Mouse (Mus musculus): ENCODE measurements at regions not wholly inside any gene's neighbourhood (a gene's known extent, or its start where the extent isn't known, plus 50 kb on each side); places are given as distances from the start of the nearest gene placed in this dataset.

DNA sequence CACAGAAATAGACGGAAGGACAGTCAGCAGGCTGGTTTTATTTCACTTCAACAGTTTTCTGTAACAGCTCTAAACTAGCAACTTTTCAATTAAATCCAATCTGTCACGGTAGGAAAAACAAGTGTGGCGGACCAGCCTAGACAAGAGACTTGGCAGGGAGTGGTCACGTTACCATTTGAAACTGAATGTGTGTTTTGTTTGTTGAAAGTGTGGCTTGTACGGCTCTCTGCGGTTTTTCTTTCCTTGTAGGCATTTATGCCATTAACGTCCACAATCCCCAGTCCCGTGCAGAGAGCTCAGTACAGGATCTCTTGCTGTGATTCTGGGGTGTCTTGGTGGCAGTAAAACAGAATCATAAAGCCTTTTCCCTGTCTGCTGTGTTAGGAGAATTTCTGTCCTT lies 311.9 kb upstream of the Nrip1 start:
- no peak overlapping the region for H3K4me3 ChIP-seq
- ATAC-seq (ENCODE audit: insufficient number of reproducible peaks, low FRiP score, low TSS enrichment, low read depth), result no peak
- no peak overlapping the region for H3K4me2 ChIP-seq
- H3K9me3 ChIP-seq, result no peaks in the 10 kb centered on the region
- whole genome bisulfite sequencing, result 47% methylated on average over 8 of the region's 8 CpGs
- H3K27ac ChIP-seq, result no peak overlapping the region
- H3K27me3 ChIP-seq, result no peaks in the 10 kb centered on the region
- no peak overlapping the region for H3K9ac ChIP-seq
- H3K4me1 ChIP-seq, result peaks cover 4% of the 10 kb centered on the region; the same call in 1 of the 2 replicates
- H3K36me3 ChIP-seq, result no peaks in the 10 kb centered on the region

DNA sequence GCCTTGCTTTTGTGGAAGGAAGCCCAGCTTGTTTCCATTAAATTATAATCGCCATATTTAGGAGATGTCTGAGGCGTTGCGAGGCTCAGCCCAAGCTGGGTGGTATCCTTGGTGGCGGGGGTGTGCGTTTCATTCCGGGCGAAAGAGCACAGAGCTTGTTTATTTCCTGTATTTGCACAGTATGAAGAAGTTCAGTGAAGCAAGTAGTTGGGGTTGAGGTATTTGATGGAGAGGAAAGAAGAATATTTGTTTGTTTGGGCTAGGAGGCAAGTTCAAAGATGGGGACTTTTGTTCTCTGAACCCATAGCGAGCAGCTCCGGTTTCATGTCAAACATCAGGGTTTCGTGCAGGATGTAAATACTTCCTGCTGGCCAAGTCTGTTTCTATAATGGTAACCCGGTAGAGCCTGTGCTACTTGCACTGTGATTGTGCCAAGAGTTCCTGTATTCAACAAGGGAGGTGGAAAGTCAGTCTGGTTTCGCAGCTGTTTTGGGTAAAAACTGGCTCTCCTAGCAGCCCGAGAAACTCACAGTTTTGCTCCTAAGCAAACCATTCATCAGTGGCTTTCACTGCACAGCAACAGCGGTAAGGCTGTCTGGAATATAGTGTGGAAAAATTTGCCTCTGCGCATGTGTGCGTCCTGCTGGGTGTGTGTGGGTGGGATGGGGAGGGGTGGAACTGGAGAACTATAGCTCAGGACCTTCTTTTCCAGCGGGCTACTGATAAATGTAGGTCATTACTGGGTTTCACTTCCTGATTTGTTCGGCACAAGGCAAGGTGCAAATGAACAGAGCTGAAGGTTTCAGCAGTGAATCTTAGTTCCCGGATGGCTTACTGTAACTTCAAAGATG lies 306.7 kb upstream of the Nrip1 start:
- peak; percentile 77; the same call in 1 of the 2 replicates for ATAC-seq (ENCODE audit: insufficient number of reproducible peaks, low FRiP score, low TSS enrichment, low read depth)
- Histone ChIP-seq H3K4me1 (peaks cover 10% of the 10 kb centered on the region; the same call in 1 of the 2 replicates), H3K9ac (no peak overlapping the region), H3K27me3 (no peaks in the 10 kb centered on the region), H3K9me3 (no peaks in the 10 kb centered on the region), H3K36me3 (no peaks in the 10 kb centered on the region), H3K4me2 (peak overlapping the region; percentile 47), H3K4me3 (peak overlapping the region; percentile 29), H3K27ac (peak overlapping the region; percentile 81)
- 24% methylated on average over 19 of the region's 19 CpGs for WGBS

DNA sequence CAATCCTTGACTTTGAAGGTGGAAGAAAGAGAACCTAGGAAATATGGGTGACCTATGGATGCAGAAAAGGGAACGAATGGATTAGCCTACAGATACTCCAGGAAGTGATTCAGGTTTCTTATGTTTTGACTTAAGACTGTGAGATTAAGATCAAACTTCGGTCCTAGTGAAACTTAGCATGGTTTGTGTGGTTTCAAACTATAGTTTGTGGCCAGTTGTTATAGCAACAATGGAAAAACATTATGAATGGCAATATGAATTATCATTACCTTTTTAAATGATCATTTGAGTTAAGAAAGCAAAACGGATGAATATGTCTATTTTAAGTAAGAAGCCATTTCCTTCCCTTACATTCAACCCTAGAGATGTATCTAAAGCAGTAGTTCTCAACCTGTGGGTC lies 305.3 kb upstream of the Nrip1 start:
- Histone ChIP-seq H3K4me2 (no peak overlapping the region), H3K4me3 (no peak overlapping the region), H3K27ac (no peak overlapping the region), H3K9ac (no peak overlapping the region), H3K9me3 (no peaks in the 10 kb centered on the region), H3K4me1 (peaks cover 10% of the 10 kb centered on the region; the same call in 1 of the 2 replicates), H3K27me3 (no peaks in the 10 kb centered on the region), H3K36me3 (no peaks in the 10 kb centered on the region)
- no peak for ATAC-seq (ENCODE audit: insufficient number of reproducible peaks, low FRiP score, low TSS enrichment, low read depth)
- WGBS, result 83% methylated on average over 3 of the region's 3 CpGs

DNA sequence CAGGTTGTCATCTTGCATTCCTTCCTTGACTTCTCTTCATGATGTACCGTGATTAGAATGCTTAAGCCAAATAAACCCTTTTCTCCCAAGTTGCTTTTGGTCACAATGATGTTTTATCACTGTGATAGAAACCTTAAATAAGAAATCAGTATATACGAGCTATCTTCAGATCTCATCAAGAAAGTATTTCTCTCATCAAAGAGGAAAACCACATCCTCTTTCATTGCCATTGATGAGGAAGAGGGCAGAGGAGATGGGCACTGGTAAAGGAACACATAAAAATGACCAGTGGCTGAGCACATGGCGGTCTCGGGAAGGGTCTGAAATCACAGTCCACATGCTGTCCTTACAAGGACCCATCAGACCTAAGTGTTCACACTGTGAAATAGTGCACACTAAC lies 296.2 kb upstream of the Nrip1 start:
- 86% methylated on average over 4 of the region's 4 CpGs for WGBS
- Histone ChIP-seq H3K36me3 (no peaks in the 10 kb centered on the region), H3K4me1 (no peaks in the 10 kb centered on the region), H3K4me2 (no peak overlapping the region), H3K27me3 (no peaks in the 10 kb centered on the region), H3K9me3 (no peaks in the 10 kb centered on the region), H3K27ac (no peak overlapping the region), H3K4me3 (no peak overlapping the region), H3K9ac (no peak overlapping the region)
- ATAC-seq (ENCODE audit: insufficient number of reproducible peaks, low FRiP score, low TSS enrichment, low read depth), result no peak

DNA sequence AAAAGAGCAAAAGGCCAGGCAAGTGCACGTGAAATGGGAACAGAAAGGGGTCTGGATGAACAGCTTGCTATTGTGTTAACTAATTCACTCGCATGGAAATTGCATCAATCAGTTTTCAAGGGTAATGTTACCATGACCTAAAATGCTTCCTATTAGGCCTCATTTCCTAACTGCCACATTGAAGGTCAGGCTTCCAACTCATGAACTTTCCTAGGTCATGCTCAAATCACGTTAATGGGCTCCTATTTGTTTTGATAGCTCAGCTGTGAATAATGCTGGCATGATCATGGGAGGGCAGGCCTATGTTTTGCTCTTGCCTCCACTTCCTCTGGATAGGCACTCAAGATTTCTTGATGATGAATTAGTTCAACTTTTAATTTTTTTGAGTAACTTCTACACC lies 293.4 kb upstream of the Nrip1 start:
- H3K4me1 ChIP-seq, result no peaks in the 10 kb centered on the region
- H3K4me2 ChIP-seq, result no peak overlapping the region
- no peak overlapping the region for H3K9ac ChIP-seq
- WGBS, result 72% methylated on average over 3 of the region's 3 CpGs
- no peak overlapping the region for H3K4me3 ChIP-seq
- H3K27ac ChIP-seq, result no peak overlapping the region
- ATAC-seq (ENCODE audit: insufficient number of reproducible peaks, low FRiP score, low TSS enrichment, low read depth), result no peak
- no peaks in the 10 kb centered on the region for H3K9me3 ChIP-seq
- H3K27me3 ChIP-seq, result no peaks in the 10 kb centered on the region
- H3K36me3 ChIP-seq, result no peaks in the 10 kb centered on the region

DNA sequence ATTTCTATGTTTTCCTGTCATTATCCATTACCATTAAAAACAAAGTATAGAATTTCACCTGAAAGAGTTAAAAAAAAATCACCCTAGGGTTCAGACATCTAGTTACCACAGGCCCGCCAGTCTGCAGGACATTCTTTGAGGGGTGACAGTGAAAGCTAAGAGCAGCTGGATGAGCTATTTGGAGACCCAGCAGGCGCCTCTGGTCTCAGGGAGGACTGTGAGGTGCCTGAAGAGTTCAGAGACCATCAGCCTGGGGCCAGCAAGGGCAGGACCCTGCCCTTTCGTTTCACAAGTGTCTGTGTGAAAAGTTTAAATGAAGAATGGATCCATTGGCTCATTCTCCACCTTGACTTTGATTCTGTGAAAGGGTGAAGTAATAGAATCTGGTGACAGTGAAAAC lies 281.5 kb upstream of the Nrip1 start:
- no peaks in the 10 kb centered on the region for H3K36me3 ChIP-seq
- no peaks in the 10 kb centered on the region for H3K4me1 ChIP-seq
- no peaks in the 10 kb centered on the region for H3K9me3 ChIP-seq
- no peak overlapping the region for H3K9ac ChIP-seq
- no peak overlapping the region for H3K4me3 ChIP-seq
- no peak overlapping the region for H3K4me2 ChIP-seq
- H3K27ac ChIP-seq, result no peak overlapping the region
- no peak for ATAC-seq (ENCODE audit: insufficient number of reproducible peaks, low FRiP score, low TSS enrichment, low read depth)
- WGBS, result 29% methylated on average over 3 of the region's 3 CpGs
- H3K27me3 ChIP-seq, result no peaks in the 10 kb centered on the region

DNA sequence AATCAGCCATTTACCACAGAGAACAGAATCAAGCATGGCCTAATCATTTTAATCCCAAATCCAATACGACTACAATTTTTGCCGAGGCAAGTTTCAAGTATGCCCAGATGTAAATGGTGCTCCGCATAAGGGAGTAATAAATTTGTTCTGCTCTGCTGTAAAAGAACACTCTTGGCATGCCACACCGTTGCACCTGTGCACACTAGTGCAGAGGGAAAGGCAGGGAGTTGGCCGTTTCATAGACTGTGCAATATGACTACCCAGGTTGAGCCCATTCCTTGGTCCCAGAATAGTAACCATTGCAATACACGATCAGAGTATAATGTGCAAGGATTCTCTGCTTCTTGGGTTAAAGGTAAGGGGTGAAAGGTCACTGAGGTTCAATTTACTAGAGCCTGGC lies 270.7 kb upstream of the Nrip1 start:
- no peak overlapping the region for H3K9ac ChIP-seq
- H3K4me3 ChIP-seq, result no peak overlapping the region
- 41% methylated on average over 6 of the region's 6 CpGs for WGBS
- no peaks in the 10 kb centered on the region for H3K36me3 ChIP-seq
- H3K27ac ChIP-seq, result no peak overlapping the region
- no peaks in the 10 kb centered on the region for H3K27me3 ChIP-seq
- H3K4me2 ChIP-seq, result no peak overlapping the region
- H3K4me1 ChIP-seq, result no peaks in the 10 kb centered on the region
- 0 out of 2 replicates have a peak, but pooled peaks have one; percentile 63 for ATAC-seq (ENCODE audit: insufficient number of reproducible peaks, low FRiP score, low TSS enrichment, low read depth)
- H3K9me3 ChIP-seq, result no peaks in the 10 kb centered on the region

DNA sequence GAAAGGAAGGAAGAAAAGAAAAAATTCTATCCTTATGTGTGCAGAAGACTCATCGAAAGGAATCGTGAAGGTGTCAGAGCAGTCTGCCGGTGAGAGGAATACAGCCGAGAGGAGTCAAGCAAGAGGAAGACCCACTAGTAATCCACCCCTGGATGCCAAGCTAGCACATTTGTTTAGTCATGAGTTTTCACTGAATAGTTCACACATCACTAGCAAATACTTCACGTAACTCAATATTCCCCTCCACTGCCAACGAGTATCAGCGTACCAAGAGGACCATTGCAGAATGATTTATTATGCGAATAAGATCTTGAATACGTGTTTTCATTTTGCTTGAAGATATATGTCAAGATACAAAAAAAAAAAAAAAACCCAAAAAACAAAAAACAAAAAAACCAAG lies 270.2 kb upstream of the Nrip1 start:
- Histone ChIP-seq H3K4me3 (no peak overlapping the region), H3K36me3 (no peaks in the 10 kb centered on the region), H3K27ac (no peak overlapping the region), H3K9me3 (no peaks in the 10 kb centered on the region), H3K4me1 (no peaks in the 10 kb centered on the region), H3K27me3 (no peaks in the 10 kb centered on the region), H3K9ac (no peak overlapping the region), H3K4me2 (no peak overlapping the region)
- no peak for ATAC-seq (ENCODE audit: insufficient number of reproducible peaks, low FRiP score, low TSS enrichment, low read depth)
- 86% methylated on average over 9 of the region's 9 CpGs for WGBS

DNA sequence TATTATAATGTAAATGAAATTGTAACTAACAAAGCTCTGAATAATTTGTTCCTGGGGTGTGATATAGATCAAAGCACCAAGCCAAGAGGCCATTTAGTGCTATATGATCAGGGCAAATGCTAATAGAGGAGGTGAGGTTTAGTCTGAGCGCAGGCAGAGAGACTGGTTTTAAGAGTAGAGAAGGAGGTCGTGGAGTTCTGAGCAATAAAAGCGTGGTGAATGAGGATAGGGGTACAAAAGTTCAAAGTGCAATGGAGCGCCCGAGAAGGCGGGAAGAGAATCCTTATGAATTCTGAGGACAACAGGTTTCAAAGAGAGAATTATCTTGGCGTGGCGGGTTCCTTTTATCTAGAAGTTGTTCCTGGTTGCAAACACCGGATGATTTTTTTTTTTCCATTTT lies 261.5 kb upstream of the Nrip1 start:
- no peak for ATAC-seq (ENCODE audit: insufficient number of reproducible peaks, low FRiP score, low TSS enrichment, low read depth)
- Histone ChIP-seq H3K4me3 (no peak overlapping the region), H3K27ac (no peak overlapping the region), H3K9ac (no peak overlapping the region), H3K27me3 (no peaks in the 10 kb centered on the region), H3K9me3 (no peaks in the 10 kb centered on the region), H3K4me2 (no peak overlapping the region), H3K36me3 (no peaks in the 10 kb centered on the region), H3K4me1 (no peaks in the 10 kb centered on the region)
- 80% methylated on average over 9 of the region's 9 CpGs for WGBS

DNA sequence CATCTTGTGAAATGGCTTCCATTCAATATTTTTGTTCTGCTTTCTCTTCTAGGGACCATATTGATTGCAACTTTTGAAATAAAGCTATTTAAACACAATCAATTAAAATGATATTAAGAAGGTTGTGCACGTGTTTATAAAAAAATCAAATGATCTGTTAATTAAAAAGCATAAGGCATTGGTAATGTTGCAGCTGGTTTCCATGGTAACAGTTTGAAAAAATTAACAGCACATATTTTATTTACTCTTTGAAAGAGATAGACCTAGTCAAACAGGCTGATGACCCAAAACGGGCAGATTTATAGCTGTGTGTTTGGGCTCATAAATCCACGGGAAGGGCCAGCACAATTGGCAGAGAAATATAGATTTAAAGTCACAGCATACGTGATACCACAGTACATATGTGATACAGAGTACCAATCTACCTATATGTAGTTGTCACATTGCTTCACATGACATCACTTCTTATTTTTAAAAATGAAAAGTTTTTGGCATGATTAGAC lies 260.6 kb upstream of the Nrip1 start:
- Histone ChIP-seq H3K4me1 (no peaks in the 10 kb centered on the region), H3K4me2 (no peak overlapping the region), H3K27me3 (no peaks in the 10 kb centered on the region), H3K4me3 (no peak overlapping the region), H3K9ac (no peak overlapping the region), H3K27ac (no peak overlapping the region), H3K9me3 (no peaks in the 10 kb centered on the region), H3K36me3 (no peaks in the 10 kb centered on the region)
- ATAC-seq (ENCODE audit: insufficient number of reproducible peaks, low FRiP score, low TSS enrichment, low read depth), result no peak
- 58% methylated on average over 4 of the region's 4 CpGs for WGBS

DNA sequence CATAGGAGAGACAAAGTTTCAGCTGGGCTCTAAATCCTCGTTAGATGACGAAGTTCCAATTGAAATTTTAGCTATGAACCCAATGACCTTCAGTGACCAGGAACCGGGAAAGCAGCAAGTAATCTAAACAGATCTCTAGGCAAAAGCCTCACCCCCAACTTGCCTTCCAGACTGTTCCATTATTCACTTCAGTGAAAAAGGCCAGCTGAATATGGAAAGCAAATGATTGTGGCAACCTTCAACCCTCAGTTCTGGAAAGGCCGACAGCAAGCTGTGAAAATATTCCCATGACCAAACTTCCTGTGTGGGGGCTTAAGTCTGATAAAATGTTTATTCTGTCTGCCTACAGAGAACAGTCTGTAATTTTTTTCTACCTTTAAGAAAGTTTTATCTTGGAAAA lies 252.5 kb upstream of the Nrip1 start:
- Histone ChIP-seq H3K4me3 (no peak overlapping the region), H3K27ac (no peak overlapping the region), H3K36me3 (no peaks in the 10 kb centered on the region), H3K9me3 (no peaks in the 10 kb centered on the region), H3K27me3 (no peaks in the 10 kb centered on the region), H3K9ac (no peak overlapping the region), H3K4me2 (no peak overlapping the region), H3K4me1 (peaks cover 5% of the 10 kb centered on the region; the same call in 1 of the 2 replicates)
- ATAC-seq (ENCODE audit: insufficient number of reproducible peaks, low FRiP score, low TSS enrichment, low read depth), result no peak
- WGBS, result 44% methylated on average over 4 of the region's 4 CpGs

DNA sequence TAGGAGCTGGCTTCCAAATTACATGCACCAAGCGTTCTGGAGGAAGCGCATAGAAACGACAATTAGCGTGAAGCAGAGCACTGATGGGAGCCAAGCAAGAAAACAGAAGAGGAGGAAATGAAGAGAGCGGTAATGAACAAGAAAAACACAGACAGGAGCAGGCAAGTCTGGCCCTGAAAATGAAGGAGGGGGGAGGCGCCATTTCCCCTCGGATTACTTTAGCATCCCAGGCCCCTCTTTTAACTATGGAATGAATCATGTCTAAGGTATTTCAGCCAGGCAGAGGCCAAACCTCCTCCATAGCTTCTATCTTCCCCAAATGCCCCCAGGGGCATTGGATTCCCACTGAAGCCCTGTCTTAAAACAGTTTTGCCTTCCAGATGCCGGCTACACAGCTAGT lies 248.1 kb upstream of the Nrip1 start:
- ATAC-seq (ENCODE audit: insufficient number of reproducible peaks, low FRiP score, low TSS enrichment, low read depth), result 0 out of 2 replicates have a peak, but pooled peaks have one; percentile 40
- Histone ChIP-seq H3K27ac (no peak overlapping the region), H3K36me3 (no peaks in the 10 kb centered on the region), H3K4me1 (peaks cover 5% of the 10 kb centered on the region; the same call in 1 of the 2 replicates), H3K9me3 (no peaks in the 10 kb centered on the region), H3K9ac (no peak overlapping the region), H3K27me3 (no peaks in the 10 kb centered on the region), H3K4me2 (0 out of 2 replicates have a peak overlapping the region, but pooled peaks have one; percentile 1), H3K4me3 (no peak overlapping the region)
- WGBS, result 24% methylated on average over 8 of the region's 8 CpGs

Data from limb, embryonic 15.5 days (tissue).